Mouse (Mus musculus) A20 (cell line): ENCODE measurements around the gene Scgb2b24.

ENCODE experiments used
- DNase-seq: peaks from one replicate; pipeline ENCODE4 v3.0.0-alpha.2; 2011; ENCODE audit warnings: low read depth, low spot score

Gene Scgb2b24

DNA sequence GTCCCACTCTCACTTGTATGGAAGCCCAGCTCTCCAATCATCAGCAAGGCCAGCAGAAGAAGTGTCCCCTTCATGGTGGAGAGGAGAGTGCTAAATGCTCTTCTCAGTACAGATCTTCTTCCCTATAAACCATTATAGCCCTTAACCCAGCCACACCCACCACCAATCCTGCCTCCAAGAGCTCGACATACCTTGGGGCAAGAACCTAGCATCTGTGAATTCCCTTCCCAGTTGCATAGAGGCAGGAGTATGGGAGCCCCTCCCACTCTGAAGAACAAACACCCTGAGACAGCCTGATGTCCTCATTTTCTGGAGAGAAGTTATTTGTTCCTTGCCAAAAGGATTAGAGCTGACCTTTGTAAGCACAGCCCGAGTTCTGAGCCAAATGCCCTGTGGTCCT, at the start of gene Scgb2b24:
Gene Scgb2b24, minus strand, starts transcription at position 101 of the 400 bp plus-strand sequence.
- DNase-seq, result no peak

DNA sequence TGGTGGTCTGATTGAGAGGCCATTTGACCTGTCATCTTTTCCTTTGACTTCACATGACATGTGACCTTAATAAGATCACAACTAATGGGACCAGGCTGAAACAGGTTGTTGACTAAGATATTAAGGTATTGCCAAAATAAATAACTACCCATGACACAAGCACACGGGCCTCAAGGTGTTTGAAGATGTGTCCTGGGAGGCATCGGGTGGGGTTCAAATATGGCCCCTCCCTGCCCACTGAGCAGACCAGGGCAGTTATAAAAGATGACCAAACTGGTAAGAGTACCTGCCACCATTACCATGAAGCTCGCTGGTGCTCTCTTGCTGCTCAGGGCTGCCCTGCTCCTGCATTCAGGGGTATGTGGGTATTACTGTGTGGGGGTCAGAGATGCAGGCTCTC, 4.4 kb upstream of the Scgb2b24 start, which contains the start of gene Scgb1b24:
Gene Scgb1b24, plus strand, starts transcription at position 301 of the 400 bp plus-strand sequence.
- no peak for DNase-seq

DNA sequence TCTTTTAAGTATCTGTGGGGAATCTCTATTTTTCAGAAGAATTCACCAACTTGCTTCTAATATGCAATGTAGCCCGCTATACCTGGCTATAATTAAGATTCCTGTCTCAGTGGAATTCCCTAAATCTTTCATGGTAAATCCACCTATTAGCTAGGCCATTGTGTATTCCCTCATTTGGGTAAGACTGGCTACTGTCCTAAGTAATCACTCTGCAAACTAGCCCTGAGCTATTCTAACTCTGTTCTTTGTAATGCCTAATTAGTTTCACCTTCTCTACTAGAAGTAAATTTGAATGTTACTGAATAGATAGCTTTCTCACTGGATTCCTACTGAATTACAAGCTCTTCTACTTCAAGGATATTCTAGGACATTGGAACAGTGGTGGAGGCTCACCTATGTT, 49.2 kb downstream of the Scgb2b24 start:
- no peak for DNase-seq
